Mouse (Mus musculus) layer of hippocampus, postnatal 25 days (tissue): ENCODE data around the gene Cd80. TPM values are rescaled to one million over a fixed set of nuclear protein-coding genes. Genes with fewer than 3 reads are reported as not detected.

Experiments
- DNase-seq, 2 experiments: peaks; one replicate each; pipeline ENCODE4 v3.0.0; 2022; ENCODE audit warnings: mixed read lengths in 2 of 2, low spot score in 1 of 2; ENCODE audit errors: extremely low spot score in 1 of 2
- total RNA-seq, 2 experiments: library from RNA; stranded (reverse); gene quantifications; 2 replicates each; pipeline ENCODE4 v1.2.3; 2021

Gene Cd80
- total RNA-seq, 2 experiments from 2014 or later = 0.27 TPM; not detected in 1

DNA sequence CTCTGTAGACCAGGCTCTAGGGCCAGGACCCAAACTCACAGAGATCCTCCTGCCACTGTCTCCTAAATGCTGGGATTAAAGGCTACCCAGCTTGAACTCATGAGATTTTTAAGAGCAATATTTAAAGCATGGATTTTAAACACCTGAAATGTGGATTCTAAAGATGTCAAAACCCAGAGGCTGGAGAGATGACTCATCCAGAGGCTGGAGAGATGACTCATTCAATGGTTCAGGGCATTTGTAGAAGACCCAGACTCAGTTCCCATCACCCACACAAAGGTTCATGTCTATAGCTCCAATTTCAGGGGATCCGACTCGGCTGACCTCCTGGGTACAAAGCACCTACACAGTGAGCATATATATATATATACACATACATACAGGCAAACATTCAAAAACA lies 63.8 kb downstream of the Cd80 start:
- no peak for DNase-seq

DNA sequence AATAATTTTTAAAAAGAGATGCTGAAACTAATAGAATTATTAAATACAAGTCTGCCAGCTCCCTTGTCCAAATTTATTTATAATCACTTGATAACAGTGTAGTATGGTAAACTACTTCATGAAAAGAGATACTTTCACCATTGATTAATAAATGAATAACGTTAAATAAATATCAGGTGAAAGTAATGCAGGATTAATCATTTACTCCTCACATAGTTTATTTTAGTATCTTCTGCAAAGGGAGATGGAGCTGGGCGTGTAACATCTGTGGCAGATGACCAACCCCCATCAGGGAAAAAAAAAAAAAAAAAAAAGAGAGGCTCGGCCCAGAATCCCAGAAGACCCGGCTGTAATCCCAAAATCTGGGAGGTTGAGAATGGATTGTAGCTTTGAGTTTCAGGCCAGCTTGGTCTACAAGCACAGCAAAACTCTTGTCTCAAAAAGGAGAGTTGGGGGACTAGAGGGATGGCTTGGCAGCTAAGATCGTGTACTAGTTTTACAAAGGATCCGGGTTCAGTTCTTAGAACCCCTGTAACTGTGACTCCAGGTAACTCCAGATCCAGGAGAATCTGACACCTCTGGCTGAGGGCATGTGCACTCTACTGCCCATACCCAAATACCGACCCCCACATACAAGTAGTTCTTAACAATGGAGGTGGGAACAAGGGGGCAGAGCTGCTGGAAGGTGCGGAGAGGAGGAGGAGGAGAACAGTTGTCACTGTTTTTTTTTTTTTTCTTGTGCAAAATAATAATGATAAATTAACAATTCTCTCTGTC lies 66.0 kb downstream of the Cd80 start:
- no peak for DNase-seq

DNA sequence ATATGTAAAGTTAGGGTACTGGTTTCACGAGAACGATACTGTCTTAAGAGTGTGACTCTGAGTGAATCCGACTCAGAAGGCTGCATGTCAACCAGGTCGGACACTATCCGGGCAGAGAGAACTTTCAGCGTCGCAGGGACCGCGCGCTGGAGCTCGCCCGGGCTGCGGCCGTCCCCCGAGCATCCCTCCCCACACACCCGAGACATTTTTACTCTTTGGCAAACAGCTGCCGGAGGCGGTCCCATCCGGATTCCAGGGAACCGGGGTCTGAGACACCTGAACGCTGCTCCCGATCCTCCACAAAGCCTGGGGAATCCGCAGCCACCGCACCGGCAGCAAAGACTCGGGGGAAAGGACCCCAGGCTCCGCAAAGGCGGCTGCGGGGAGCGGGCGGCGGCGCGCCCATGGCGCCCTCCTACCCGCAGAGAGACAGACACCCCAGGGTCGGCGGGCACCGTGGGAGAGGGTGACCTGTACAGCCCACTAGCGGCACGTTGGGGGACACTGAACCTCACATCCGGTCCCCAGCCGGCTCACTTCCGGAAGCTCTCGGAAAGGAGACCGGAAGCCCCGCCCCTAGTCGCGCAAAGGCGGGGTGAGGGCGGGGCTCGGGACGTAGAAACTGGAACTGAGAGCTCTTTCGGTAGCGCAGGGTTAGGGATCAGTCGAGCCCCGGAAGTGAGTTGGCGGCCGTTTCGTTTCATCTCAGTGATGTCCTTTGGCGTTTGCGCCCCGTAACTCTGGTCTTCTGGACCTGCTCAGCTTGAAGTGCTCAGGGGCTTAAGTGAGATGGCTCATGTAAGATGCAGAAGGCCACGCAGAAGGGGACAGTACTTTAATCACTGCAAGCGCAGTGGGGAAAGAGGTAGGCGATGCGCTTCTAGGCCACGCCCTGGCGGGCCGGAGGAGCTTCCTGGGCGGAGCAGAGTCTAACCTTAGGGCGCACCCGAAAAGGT lies 67.0 kb downstream of the Cd80 start, which contains the start of gene Timmdc1:
Timmdc1 (minus strand) TSS at position 535 of the 956 bp plus-strand sequence.
- peak; percentile 90 to 93 for DNase-seq

DNA sequence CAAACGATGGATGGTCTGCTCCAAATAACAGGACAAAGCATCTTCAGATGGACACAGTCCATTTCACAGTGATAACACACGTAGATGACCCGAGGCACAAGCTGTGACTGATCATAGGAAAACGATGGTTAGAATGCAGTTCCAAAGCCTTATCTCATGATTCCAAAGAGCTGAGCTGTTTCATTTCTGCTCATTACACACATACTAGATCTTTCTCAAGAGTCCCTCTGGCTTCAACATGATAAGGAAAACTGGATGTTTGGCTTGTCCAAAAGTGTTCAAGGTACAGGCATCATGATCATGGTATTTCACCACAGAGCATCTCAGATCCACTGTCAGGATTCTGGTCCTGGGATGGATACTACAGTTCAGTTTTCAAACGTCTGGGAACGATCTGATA lies 70.9 kb downstream of the Cd80 start:
- DNase-seq = no peak

DNA sequence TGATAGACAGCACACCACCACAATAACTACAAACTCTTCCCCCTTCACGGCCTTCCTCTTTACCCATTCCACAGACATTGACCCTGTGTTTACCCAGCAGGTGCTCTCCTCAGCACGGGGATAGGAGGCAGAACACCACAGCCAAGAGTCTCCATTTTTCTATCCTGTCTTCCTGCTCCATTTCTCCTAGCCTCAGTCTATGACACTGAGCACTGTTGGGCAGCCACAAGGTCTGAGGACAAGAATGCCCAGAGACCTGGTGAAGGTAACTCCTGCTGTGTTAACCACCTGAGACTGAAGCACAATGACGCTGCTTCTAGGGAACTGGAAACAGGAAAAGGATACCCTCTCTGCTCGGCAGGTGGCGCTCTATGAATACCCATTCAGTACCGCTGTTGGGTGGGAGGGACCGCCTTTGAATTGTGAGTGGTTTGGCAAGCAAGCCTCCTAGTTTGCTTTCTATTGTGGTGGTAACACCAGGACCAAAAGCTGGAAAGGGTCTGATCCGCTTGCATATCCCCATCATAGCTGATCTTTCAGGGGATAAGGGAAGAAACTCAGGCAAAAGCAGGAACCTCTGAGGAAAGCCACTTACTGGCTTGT lies 81.3 kb downstream of the Cd80 start:
- DNase-seq = peak; percentile 53 to 86

DNA sequence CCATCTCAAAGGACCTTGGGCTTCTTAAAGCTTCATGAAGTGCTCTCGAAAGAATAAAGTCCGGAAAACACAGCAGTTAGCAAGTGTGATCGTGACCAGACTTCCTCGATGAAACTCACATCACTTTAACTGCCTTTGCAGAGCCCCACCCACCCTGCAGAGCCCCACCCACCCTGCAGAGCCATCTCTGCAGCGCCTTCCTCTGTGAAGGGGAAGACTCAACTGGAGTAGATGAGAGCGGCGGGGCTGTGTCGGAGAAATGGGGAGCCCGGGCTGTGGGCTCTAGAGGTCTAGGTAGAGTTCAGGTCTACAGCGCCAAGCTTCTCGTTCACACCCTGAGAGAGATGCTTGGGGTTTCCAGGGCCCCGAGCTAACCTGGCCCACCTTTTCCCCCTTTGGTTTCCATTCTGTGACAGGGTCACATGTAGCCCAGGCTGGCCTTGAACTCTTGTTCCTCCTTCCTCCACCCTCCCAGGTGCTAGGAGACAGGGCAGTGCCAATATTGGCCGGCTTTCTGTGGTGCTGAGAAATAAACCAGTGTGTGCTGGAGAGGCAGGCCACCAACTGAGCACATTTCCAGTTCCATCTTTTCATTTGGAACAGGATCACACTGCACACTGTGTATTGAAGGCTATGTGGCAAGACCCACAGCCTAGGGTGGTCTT lies 83.5 kb downstream of the Cd80 start:
- no peak for DNase-seq

Other genes starting within 250 kb of the Cd80 start
- gene Nr1i2, start 160.7 kb upstream of the Cd80 start, total RNA-seq = not detected
- 1 to 10 TPM; 1.0 to 1.4 TPM for gene Maats1, start 113.4 kb upstream of the Cd80 start, total RNA-seq
- gene Cox17, start 108.6 kb upstream of the Cd80 start, total RNA-seq = 100 to 1,000 TPM; 117 to 135 TPM
- under 1 TPM in 1 of 2 experiments, not detected in 1; 0.94 TPM for gene Gm21987, start 108.5 kb upstream of the Cd80 start, total RNA-seq
- gene Popdc2, start 93.4 kb upstream of the Cd80 start, total RNA-seq = under 1 TPM; 0.52 to 0.85 TPM
- gene Pla1a, start 22.4 kb upstream of the Cd80 start, total RNA-seq = under 1 TPM; 0.35 to 0.98 TPM
- gene Adprh, start 2.9 kb upstream of the Cd80 start, total RNA-seq = 10 to 100 TPM; 57.7 to 61.9 TPM
- gene Timmdc1, start 67.1 kb downstream of the Cd80 start, total RNA-seq = 10 to 100 TPM; 29.3 to 34.7 TPM
- gene Poglut1, start 94.7 kb downstream of the Cd80 start, total RNA-seq = 10 to 100 TPM; 44.7 to 48.6 TPM
- gene Tmem39a, start 103.1 kb downstream of the Cd80 start, total RNA-seq = 10 to 100 TPM; 16.9 to 23.5 TPM